Mouse (Mus musculus) ovary, postnatal 14 days (tissue): ENCODE measurements around the gene Itsn2.
"Not testable (repeated sequence)": the region's sequence is repeated elsewhere in the genome, so short reads cannot be mapped to it uniquely, and the experiment has no call there.

Experiments
- DNase-seq: peaks from one replicate; pipeline ENCODE4 v3.0.0; 2022; ENCODE audit warnings: low spot score

Itsn2 gene

DNA sequence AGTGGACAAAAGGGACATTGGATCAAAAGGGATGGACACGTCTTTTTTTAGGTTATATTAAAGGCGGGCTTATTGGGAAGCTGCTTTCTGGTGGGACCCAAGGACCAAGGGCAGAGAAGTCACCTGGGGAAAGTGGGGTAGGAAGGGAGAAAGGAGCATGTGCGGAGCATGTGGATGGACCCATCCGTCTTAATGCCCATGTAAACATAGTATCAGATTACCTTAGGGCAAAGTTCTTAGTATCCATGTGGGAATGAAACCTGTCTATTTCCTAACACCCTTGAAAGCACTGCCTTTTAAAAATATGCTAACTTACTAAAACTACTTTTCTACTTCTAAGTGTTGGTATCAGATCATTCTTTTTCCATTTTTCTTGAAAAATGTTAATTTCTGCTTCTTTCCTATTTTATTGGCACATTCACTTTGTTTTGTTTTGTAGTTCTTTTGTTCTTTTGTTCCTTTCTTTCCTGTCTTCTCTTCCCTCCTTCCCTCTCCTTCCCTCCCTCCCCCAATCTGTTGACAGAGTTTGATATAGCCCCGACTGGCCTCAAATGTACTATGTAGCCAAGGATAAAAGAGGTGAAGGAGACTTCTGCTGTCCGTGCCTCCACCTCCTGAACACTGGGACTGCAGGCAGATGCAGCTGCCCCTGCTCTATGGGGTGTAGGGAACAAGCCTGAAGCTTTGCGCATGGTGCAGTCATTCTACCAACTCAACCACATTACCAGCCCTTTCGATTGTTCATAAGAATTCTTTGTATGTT is 6.4 kb downstream of the Itsn2 start:
- DNase-seq = no peak

DNA sequence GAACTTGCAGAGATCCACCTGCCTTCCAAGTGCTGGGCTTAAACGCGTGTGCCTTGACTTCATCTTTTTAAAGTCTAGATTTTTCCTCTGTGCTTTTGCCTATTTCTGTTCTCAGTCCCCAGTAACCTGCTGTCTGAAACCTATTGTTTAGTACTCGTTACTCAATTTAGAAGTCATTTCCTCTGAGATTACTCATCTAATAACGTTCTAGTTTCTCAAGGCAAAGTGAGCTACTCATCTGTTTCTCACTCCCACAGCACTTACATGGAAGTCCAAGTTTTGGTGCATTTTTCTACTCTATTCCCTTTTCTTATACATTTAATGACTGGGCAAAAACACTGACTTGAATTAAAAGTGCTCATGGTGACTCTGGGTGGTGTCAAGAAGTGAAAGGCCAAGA is 7.3 kb downstream of the Itsn2 start:
- no peak for DNase-seq

DNA sequence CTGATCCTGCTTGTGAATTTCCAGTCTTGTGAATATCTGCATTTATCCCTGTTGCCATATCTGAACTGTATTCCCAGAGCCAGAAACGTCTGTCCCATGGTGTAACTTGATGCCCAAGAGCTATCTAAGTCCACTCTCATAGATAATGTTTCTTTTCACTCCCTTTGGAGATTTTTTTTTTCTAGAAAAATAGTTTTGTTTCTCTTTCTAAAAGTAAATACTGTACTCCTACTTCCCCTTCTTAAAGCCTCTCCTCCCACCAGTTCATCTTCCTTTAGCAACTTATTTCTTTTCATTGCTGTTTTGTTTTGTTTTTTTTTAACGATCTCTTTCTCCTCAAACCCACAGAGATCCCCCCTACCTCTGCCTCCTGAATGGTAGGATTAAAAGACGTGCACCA is 14.2 kb downstream of the Itsn2 start:
- DNase-seq = no peak

DNA sequence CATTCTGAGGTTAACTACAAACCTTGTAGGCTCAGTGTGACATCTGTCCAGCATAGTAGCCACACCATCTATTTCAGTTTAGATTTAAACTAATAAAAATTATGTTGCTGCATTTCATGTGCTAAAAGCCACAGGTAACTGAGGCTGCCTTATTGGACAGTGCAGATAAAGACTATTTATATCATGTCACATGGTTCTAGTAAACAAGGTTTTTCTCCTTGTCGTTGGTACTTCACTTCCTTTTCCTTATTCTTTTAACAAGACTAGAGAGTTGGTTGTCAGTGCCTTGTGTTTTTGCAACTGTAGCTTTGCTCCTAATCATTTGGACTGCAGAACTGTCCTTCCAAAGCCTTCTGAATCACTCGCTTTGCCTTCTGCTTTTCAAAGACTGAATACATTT is 22.3 kb downstream of the Itsn2 start:
- DNase-seq = no peak

DNA sequence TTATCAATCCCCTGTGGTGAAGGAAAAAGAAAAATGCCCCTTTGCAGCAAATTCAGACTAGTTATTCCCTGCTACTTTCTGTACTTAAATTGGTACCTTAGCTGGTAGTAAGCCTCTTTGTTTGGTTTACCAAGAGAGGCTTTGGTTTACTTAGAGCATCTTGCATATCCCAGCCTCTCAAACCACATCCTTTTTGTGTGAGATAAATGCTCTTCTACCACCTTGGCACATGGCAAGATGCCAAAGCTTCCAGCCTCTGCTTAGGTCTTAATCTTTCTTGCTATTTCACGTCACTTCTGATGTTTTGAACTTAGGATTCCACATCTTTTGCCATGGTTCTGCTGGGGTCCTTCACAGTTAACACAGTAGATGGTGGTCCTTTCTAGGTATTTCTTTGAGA is 31.8 kb downstream of the Itsn2 start:
- DNase-seq = no peak

DNA sequence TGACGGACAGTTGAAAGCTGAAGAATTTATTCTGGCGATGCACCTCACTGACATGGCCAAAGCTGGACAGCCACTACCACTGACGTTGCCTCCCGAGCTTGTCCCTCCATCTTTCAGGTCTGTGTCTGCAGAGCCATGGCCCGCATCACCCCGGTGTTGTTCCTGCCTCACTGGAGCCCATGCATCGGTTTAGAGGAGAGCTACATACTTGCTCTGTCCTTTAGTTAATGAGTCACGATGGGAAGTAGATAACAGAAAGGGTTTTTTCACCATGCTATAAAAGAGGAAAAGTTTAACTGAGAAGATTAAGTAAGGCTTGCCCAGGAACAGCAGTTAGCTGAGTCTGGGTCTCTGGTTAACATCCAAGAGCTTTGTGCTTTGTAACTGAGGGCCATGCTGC is 40.5 kb downstream of the Itsn2 start:
- no peak for DNase-seq

DNA sequence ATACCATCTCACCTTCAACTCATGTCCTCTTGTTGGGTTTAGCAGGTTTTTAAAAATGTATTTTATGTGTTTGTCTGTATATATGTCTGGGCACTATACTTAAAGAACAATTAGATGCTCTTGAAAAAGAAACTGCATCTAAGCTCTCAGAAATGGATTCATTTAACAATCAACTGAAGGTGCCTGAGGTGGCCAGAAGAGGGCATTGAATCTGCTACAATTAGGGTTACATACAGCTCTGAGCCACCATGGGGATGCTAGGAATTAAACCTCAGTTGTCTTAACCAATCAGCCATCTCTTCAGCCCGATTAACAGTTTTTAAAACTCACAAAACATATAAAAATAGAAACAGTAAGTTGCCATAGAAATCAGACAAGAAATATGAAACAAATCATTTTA is 46.0 kb downstream of the Itsn2 start:
- no peak for DNase-seq

DNA sequence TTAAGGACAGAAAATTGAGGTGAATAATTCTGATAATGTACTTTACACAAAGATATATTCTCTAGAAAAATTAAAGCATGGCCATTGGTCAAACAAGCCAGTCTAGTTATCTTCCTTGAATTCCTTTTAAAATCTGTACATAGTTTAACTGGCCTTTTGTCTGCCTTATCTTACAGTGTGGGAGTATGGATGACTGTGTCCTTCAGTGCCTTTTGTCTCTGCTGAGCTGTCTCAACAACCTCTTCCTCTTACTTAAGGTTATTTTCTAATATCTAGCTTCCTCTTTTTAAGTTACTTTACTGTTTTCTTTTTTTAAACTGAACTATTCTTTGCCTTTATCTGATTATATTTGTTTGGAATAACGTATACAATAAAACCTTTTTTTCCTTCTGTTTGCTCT is 48.3 kb downstream of the Itsn2 start:
- DNase-seq = no peak

DNA sequence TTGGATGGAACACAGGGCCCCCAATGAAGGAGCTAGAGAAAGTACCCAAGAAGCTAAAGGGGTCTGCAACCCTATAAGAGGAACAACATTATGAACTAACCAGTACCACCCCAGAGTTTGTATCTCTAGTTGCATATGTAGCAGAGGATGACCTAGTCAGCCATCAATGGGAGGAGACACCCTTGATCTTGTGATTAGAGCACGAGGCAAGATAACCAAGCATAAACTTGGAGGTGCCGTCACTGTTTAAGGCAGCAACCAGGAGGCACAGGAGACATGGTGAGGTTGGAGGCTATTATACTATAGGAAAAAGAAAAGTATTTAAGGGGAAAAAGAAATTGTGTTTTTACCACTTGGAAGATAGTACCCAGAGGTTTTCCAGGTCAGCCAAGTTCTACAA is 64.4 kb downstream of the Itsn2 start:
- no peak for DNase-seq

DNA sequence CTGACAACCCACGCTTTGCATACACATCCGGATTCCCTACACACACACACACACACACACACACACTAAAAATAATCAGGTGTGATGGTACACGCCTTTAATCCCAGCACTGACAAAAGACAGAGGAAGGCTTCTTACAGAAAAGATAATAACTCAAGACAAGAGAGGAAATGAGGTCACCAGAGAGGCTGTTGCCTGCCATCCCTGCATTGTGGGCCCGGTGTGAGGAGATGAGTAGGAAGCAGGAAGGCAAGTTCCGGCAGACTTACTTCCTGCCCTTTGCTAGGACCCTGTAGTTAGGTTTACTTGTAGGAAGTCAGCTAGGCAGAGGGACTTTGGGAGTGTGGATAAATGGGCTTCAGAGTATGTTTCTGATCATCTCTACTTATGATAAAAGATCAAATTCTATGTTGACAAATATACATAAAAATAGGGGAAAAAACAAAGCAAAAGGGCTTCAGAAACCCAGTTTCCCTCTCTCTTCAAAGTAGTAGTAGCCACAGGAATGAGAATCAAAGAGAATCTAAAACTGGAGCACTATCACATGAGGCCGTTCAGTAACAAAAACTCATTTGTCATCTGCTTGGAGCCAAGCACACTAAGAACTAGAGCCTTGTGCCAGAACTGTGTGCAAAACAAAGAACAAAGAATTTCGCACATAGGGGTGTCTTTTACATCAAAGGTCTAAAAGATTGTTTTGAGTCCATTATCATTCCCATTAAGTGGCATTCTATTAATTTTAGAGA is 72.7 kb downstream of the Itsn2 start:
- no peak for DNase-seq

DNA sequence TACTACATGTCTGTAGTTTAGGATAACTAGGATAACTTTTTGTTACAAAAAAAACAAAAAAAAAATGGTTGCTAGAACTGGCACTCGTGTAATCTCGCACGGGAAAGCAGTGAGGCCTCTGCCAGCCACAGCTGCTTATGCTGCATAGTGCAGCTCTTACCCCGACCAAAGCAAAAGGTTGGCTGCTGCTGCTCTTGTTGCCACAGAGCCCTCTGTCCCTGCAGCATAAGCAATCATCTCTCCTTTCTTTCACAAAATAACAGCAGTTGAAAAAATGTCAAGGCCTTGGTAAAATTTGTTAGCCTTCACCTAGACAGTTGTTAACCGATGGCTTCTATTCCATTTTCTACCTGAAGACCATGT is 73.2 kb downstream of the Itsn2 start:
- no peak for DNase-seq

DNA sequence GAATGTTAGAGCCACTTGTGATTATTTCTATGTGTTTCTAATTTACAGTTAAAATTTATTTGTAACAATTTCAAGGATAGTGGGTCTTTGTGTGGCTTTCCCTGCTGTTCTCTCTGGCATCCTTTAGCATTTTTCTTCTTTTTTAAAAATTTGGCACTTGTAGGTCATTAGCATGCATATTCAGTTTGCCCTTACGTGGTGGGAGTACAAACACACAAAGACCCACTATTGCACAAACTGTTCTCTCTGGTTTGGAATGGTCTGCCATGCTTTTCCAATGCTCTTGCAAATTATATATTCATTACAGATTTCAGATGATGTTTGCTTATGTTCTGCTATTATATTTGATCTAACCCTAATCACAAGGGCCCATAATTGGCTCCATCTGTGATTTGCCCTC is 83.9 kb downstream of the Itsn2 start:
- DNase-seq = no peak

DNA sequence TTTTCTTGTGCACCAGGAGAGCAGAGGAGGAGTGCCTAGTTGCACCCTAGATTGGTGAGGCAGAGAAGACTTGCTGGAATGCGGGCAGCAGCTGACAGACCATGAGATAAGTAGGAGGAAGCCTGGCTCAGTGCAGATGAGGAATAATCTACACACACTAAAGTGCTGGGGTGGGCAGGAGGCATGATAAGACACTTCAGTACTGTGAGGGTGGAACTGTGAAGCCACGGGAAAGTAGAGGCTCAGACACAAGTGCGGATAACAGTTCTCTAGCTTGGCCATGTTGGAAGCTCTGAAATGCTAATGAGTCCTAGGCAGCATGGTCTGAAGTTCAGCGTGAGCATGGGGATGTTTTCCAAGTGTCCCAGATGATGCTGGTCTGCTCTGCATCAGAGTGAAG is 87.5 kb downstream of the Itsn2 start:
- no peak for DNase-seq

DNA sequence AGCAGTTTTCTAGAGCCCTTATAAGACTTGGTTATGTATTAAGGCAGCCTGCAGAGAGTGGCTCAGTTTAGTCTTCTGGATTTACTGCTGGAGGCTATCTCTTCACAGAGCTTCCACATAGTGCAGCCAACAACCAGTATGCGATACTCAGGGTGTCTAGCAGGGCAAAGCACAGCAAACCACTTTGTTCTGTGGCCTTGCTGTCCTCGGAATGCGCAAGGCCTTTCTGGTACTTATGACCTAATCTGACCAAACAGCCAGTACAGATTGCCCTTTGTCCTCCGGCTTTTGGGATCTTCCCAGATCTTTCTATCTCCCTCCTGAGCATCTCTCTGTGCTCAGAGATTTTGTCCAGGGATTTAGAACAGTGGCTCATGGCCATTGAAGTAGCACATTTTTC is 93.0 kb downstream of the Itsn2 start:
- DNase-seq = no peak

DNA sequence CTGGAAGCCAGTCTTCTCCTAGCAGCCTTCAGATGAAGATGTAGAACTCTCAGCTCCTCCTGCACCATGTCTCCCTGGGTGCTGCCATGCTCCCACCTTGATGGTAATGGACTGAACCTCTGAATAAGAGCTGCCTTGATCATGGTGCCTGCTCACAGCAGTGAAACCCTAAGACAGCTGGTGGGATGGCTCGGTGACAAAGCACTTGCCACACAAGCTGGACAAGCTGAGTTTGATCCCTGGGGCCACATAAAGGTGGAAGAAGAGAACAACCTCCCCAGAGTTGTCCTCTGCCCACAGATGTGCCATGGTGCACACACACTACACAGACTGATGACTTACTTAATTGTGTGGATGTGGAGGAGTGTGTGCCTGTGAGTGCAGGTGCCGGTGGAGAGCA is 95.9 kb downstream of the Itsn2 start:
- no peak for DNase-seq

DNA sequence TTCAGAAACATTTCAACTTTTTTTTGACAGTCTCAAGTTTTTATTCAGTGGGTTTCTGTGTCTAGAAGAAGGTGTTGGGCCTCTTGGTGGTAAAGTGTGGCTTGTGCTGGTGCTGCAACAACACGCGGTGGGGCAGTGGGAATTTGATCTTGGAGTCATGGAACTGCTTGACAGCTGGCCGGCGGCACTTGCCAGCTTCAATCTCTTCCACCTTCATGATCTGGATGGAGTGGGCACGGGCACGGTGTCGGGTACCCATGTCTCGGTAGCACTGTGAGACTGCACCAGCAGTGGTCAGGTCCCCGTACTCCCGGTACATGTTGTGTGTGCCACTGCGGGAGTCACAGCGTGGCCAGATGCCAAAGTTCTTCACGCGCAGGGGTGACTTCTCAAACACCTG is 96.9 kb downstream of the Itsn2 start:
- DNase-seq = no peak

DNA sequence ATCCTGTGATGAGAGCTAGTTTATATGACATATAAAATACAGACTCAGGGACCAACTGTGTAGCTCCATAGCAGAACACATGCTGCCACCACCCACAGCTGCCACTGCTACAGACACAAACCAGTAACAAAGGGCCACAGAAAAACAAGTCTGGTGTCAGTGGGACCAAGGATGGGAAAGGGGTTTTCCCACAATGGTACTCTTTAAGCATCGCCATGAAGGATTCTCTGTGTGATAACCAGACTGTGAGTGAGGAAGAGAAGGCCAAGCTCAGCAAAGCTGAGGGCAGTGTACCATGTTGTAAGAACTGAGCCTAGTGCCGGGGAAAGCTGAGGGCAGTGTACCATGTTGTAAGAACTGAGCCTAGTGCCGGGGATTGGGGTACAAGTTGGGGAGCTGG is 98.8 kb downstream of the Itsn2 start:
- no peak for DNase-seq

DNA sequence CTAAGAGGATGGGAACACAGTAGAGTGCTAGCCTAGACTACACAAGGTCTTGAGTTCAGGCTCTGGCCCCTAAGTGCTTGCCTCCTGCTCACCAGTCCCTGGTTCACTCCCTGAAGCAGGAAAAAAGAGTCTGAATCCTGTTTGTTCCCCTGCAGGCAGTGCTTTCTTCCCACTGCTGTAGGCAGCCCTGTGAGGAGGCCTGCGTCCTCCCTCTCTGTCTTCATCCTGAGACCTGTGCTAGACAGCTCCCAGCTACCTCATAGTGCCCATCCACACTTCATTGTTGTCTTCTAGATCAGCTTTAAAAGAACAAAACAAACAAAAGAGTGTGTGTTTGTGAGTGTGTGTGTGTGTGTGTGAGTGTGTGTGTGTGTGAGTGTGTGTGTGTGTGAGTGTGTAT is 102.1 kb downstream of the Itsn2 start:
- no peak for DNase-seq

DNA sequence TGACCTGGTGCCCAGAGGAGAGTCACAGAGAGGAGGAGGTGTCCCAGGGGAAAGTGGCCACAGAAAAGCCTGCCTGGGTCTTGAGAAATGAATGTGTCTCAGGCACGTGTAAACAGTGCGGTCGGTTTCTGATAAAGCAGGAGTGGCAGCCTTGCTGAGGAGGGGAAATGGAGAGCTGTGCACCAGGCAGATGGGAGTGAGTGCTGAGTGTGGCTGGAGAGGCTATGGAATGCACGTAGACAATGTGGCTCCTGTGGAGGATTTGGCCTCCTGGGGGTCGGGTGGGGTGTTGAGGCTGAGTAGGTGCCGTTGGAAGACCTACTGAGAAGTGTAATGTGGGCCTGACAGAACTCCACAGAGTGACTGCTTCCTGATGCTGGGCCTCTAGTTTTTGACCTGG is 113.2 kb downstream of the Itsn2 start:
- DNase-seq = not testable (repeated sequence)

DNA sequence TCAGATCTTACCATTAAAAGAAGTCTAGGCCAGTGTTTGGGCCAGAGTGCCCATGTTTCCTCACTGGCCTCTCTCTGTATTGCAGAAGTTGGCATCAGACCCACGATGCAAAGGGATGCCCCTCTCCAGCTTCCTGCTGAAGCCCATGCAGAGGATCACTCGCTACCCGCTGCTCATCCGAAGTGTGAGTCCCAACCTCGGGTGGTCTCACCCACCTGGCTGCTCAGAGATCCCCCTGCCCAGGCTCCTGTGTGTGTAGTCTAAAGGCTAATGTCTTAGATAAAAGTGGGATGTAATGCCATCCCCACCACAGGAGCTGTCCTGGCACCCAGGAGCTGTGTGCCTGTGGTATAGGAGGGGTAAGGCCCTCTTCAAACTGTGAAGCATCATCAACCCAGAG is 113.7 kb downstream of the Itsn2 start:
- DNase-seq = no peak

DNA sequence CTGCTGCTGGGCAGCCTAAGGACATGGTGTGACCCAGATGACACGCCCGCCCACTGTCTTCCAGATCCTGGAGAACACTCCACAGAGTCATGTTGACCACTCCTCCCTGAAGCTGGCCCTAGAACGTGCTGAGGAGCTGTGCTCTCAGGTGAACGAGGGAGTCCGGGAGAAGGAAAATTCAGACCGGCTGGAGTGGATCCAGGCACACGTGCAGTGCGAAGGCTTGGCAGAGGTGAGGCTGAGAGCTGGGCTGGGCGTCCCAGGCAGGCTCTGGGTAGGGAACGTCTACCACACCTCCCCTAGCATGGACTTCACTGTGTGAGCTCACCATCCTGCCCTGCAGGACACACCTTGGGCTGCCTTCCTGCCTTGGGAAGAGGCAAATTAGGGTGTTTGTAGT is 114.5 kb downstream of the Itsn2 start:
- no peak for DNase-seq

DNA sequence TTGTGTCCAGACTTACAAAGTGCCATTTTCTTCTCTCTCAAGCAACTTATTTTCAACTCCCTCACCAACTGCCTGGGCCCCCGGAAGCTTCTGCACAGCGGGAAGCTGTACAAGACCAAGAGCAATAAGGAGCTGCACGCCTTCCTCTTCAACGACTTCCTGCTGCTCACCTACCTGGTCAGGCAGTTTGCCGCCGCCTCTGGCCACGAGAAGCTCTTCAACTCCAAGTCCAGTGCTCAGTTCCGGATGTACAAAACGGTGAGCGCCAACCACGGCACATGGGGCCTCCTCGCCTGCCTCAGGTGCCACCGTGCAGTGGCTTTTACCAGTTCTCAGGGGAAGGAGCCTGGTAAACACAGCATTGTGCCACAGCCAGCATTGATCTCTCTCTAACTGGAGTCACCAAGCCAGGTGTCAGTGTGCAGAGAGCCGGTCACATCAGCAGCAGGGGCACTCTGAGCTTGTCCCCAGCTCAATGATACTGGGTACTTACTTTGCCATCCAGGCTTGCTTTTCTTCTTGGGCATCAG is 115.1 kb downstream of the Itsn2 start:
- DNase-seq = no peak

DNA sequence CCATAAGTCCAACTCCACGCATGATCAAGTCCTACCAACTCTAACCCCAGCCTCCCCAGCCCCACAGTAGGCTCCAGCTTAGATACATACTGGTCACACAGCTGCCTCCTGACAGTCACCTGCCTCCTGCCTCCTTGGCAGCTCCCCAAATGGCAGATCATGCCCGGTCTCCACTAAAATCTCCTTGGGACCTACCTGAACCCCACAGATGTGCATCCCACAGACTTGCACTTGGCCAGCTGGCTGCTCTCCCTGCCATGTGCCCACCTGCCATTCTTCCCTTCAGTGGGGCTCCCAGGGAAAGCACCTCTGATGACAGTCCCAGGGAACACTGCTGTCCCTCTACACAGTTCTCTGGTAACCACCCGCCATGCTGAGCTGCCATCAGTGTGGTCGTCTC is 115.9 kb downstream of the Itsn2 start:
- DNase-seq = no peak
